Mouse (Mus musculus) thymus, adult 2 months (tissue): ENCODE measurements around the gene Cep152.

Source experiments
- CTCF ChIP-seq: fragments of 200-500 bp; IDR thresholded peaks from 2 replicates; pipeline ENCODE4 v1.5.1; 2012; ENCODE audit warnings: mild to moderate bottlenecking, control low read depth, low read length, moderate library complexity, borderline replicate concordance; ENCODE audit not compliant: control insufficient read depth, poor library complexity, insufficient read depth; ENCODE audit errors: extremely low read depth
- POLR2A ChIP-seq: fragments of 200-500 bp; IDR thresholded peaks from 2 replicates; pipeline ENCODE4 v1.6.1; 2012; ENCODE audit warnings: mild to moderate bottlenecking, low read length, control low read depth, moderate library complexity; ENCODE audit not compliant: control insufficient read depth, poor library complexity, insufficient read depth; ENCODE audit errors: extremely low read depth

DNA sequence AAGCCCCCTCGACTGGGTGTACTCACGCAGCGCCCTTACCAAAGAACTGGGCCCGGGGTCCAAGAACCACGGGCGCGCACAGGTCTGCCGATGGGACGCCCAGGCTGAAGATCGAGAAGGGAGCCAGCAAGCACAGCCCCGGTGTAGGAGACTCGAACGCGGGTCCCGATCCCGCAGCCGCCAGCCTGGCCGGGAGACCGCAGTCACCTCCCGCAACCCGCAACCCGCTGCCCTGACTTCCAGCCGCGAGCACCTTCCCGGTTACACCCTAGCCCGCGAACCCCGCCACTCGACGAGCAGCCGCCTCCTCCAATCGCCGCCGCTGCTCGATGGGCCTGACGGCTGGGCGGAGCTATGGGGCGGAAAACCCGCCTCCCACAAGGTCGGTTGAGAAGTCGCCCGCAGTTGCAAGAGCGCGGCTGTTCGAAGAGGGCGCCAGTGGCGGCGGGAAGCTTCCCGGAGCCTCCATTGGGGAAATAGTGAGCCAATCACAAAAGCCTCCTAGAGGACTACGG lies at the start of gene Cep152:
- TF ChIP-seq POLR2A (peak; percentile 85), CTCF (peak; percentile 68; the same call in 1 of the 2 replicates)
